Mouse (Mus musculus): ENCODE measurements around the gene Dap3. TPM values are rescaled to one million over a fixed set of nuclear protein-coding genes. Genes with fewer than 3 reads are reported as not detected.
A peak's percentile ranks its signal among the peaks of the same experiment; 100 is the strongest.
"Not testable (repeated sequence)": the region's sequence is repeated elsewhere in the genome, so short reads cannot be mapped to it uniquely, and the experiment has no call there.

The Dap3 gene
- 145 and 167 TPM in 2 replicates for polyA plus RNA-seq (2014; fragmentation: Nextera tagmentation; extraction: Ambion mirVana)

DNA sequence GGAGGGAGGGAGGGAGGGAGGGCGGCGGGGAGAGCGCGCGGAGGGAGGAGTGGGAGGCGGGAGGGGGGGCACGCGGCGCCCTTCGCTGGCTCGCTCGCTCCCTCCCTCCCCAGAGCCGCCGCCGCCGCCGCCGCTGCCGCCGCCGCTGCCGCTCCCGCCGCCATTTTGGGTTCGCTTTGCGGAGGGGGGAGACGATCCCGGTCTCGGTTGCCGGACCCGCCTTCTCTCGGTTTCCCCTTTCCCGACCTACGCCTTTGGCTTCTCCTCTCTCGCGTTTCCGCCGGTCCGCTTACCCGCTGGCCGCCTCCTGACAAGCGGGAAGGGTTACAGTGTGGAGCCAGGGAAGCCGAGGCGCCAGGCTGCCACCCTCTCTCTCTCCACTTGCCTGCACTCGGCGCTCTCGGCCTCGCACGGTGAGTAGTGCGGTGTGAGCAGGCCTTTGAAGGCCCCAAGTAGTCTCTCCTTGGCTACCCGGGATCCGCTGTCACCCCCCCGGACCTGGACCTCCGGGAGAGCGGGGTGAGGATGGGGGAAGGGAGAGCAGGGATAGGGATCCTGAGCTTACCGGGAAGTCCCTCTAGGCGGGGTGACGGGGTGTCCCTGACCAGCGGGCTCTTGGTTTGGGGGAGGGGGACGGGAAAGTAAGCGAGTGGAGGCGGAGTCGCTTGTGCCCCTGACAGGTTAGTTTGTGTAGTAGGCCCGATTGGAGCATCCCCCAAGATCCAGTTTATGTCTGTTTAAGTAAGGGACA is at the start of gene Dap3, which contains the start of gene Ash1l:
TSS of gene Dap3 (minus strand) at position 606 of the 751 bp plus-strand sequence.
TSS of gene Ash1l (plus strand) at position 47 of the 751 bp plus-strand sequence.
- WGBS = under 1% methylated on average over 24 of the region's 64 CpGs
- Histone ChIP-seq H3K4me3 (ENCODE audit: low read depth, low read length) (peak within 1 kb of the TSS; percentile 93), H3K36me3 (ENCODE audit: control insufficient read depth, insufficient read depth, low read length) (no peaks in the 10 kb centered on the region), H3K9ac (ENCODE audit: low read depth, low read length) (peak within 1 kb of the TSS; percentile 97), H3K27ac (ENCODE audit: low read depth, low read length) (peak within 1 kb of the TSS; percentile 99), H3K4me2 (replicated peaks; ENCODE audit: low read depth, low read length) (peak within 1 kb of the TSS; percentile 43), H3K9me3 (ENCODE audit: control insufficient read depth, low read length) (no peaks in the 10 kb centered on the region), H3K4me1 (replicated peaks; ENCODE audit: control insufficient read depth, insufficient read depth, low read length) (0 out of 2 replicates have a peak, but pooled peaks cover 2% of the 10 kb centered on the region), H3K27me3 (ENCODE audit: control insufficient read depth, insufficient read depth, low read length) (no peaks in the 10 kb centered on the region)
- DNase-seq (ENCODE audit: low spot score) = peak; percentile 83
- ATAC-seq (ENCODE audit: low FRiP score) = peak; percentile 79

DNA sequence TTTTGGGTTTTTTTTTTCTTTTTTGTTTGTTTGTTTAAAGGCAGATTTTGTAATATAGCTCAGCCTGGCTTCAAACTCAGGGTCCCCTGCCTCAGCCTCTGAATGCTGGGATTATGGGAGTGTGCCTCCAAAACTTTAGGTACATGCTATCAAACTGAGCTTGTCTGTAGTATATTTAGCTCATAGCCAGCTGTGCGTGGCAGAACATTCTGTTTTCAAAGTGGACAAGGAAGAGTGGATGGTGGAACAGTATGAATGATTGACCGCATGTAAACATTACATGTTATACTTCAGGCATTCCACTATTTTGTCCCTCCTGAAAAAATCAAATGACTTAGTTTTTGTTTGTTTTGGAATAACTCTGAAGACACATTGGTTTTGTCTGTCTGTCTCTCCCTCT is 41.8 kb upstream of the Dap3 start:
- ATAC-seq (ENCODE audit: low FRiP score) (no peak), DNase-seq (ENCODE audit: low spot score) (no peak)
- Histone ChIP-seq H3K4me3 (ENCODE audit: low read depth, low read length) (no peak overlapping the region), H3K4me2 (replicated peaks; ENCODE audit: low read depth, low read length) (no peak overlapping the region), H3K9me3 (ENCODE audit: control insufficient read depth, low read length) (no peaks in the 10 kb centered on the region), H3K27me3 (ENCODE audit: control insufficient read depth, insufficient read depth, low read length) (no peaks in the 10 kb centered on the region), H3K36me3 (ENCODE audit: control insufficient read depth, insufficient read depth, low read length) (no peaks in the 10 kb centered on the region), H3K27ac (ENCODE audit: low read depth, low read length) (no peak overlapping the region), H3K9ac (ENCODE audit: low read depth, low read length) (no peak overlapping the region), H3K4me1 (replicated peaks; ENCODE audit: control insufficient read depth, insufficient read depth, low read length) (no peaks in the 10 kb centered on the region)
- WGBS = 92% methylated on average over 2 of the region's 2 CpGs

DNA sequence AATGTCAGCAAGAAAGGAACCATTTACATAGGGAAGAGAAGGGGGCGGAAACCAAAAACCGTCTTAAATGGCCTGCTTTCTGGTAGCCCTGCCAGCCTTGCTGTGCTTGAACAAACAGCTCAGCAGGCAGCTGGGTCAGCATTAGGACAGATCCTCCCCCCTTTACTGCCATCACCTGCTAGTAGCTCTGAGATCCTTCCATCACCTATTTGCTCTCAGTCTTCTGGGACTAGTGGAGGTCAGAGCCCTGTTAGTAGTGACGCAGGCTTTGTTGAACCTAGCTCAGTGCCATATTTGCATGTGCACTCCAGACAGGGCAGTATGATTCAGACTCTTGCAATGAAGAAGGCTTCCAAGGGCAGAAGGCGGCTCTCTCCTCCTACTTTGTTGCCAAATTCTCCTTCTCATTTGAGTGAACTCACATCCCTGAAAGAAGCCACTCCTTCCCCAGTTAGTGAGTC is 33.0 kb upstream of the Dap3 start:
- Histone ChIP-seq H3K27me3 (ENCODE audit: control insufficient read depth, insufficient read depth, low read length) (no peaks in the 10 kb centered on the region), H3K4me1 (replicated peaks; ENCODE audit: control insufficient read depth, insufficient read depth, low read length) (no peaks in the 10 kb centered on the region), H3K36me3 (ENCODE audit: control insufficient read depth, insufficient read depth, low read length) (peaks cover 2% of the 10 kb centered on the region; the same call in 1 of the 2 replicates), H3K4me3 (ENCODE audit: low read depth, low read length) (no peak overlapping the region), H3K4me2 (replicated peaks; ENCODE audit: low read depth, low read length) (no peak overlapping the region), H3K9me3 (ENCODE audit: control insufficient read depth, low read length) (no peaks in the 10 kb centered on the region), H3K9ac (ENCODE audit: low read depth, low read length) (no peak overlapping the region), H3K27ac (ENCODE audit: low read depth, low read length) (no peak overlapping the region)
- 43% methylated on average over 4 of the region's 4 CpGs for WGBS
- ATAC-seq (ENCODE audit: low FRiP score) (no peak), DNase-seq (ENCODE audit: low spot score) (no peak)

DNA sequence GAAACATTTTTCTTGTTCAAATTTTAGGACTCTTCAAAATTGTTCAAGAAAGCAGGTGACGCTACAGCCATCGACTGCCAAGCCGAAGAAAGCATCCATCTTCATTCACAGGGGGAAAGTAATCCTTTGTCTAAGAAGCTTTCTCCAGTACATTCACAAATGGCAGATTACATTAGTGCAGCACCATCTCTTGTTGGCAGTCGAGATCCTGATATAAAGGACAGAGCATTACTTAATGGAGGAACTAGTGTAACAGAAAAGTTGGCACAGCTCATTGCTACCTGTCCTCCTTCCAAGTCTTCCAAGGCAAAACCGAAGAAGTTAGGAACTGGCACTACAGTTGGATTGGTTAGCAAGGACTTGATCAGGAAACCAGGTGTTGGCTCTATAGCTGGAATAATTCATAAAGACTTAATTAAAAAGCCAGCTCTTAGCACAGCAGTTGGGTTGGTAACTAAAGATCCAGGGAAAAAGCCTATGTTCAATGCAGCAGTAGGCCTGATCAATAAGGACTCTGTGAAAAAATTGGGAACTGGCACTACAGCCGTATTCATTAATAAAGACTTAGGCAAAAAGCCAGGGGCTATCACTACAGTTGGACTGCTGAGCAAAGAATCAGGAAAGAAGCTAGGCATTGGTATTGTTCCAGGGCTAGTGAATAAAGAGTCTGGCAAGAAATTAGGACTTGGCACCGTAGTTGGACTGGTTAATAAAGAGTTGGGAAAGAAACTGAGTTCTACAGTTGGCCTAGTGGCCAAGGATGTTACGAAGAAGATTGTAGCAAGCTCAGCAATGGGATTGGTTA is 30.4 kb upstream of the Dap3 start:
- Histone ChIP-seq H3K9ac (ENCODE audit: low read depth, low read length) (no peak overlapping the region), H3K4me2 (replicated peaks; ENCODE audit: low read depth, low read length) (no peak overlapping the region), H3K9me3 (ENCODE audit: control insufficient read depth, low read length) (no peaks in the 10 kb centered on the region), H3K27me3 (ENCODE audit: control insufficient read depth, insufficient read depth, low read length) (no peaks in the 10 kb centered on the region), H3K27ac (ENCODE audit: low read depth, low read length) (no peak overlapping the region), H3K4me1 (replicated peaks; ENCODE audit: control insufficient read depth, insufficient read depth, low read length) (no peaks in the 10 kb centered on the region), H3K4me3 (ENCODE audit: low read depth, low read length) (no peak overlapping the region), H3K36me3 (ENCODE audit: control insufficient read depth, insufficient read depth, low read length) (peaks cover 2% of the 10 kb centered on the region; the same call in 1 of the 2 replicates)
- DNase-seq (ENCODE audit: low spot score) = no peak
- ATAC-seq (ENCODE audit: low FRiP score) = no peak
- WGBS = 94% methylated on average over 8 of the region's 8 CpGs

DNA sequence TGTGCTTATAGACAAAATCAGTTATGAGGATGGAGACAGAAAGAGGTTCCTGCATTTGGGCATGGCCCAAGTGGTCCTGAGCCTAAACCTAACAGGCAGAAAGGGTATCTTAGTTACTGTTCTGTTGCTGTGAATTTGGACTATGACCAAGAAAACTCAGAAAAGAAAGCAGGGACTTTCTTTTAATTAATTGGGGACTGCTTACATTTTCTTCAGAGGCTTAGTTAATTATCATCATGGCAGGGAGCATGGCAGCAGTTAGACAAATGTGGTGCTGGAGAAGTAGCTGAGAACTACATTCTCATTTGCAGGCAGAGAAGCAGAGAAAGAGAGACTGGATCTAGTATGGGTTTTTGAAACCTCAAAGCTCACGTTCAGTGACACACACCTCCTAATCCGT is 24.0 kb upstream of the Dap3 start:
- no peak overlapping the region for H3K9ac ChIP-seq (ENCODE audit: low read depth, low read length)

DNA sequence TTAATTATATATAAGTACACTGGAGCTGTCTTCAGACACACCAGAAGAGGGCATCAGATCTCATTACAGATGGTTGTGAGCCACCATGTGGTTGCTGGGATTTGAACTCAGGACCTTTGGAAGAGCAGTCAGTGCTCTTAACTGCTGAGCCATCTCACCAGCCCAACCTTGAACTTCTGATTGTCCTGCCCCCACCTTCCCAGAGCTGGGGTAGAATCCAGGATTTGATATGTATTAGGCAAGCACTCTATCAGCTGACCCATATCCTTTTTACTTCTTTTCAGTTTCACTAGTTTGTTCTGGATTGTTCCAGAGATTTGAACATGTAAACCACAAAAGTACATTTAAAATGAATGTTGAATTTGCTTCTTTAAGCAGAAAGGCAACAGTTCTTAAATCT is 12.2 kb upstream of the Dap3 start:
- not testable (repeated sequence) for DNase-seq (ENCODE audit: low spot score); H3K27ac ChIP-seq (ENCODE audit: low read depth, low read length); H3K4me3 ChIP-seq (ENCODE audit: low read depth, low read length); H3K4me1 ChIP-seq (replicated peaks; ENCODE audit: control insufficient read depth, insufficient read depth, low read length); H3K4me2 ChIP-seq (replicated peaks; ENCODE audit: low read depth, low read length); H3K9me3 ChIP-seq (ENCODE audit: control insufficient read depth, low read length); H3K36me3 ChIP-seq (ENCODE audit: control insufficient read depth, insufficient read depth, low read length); H3K27me3 ChIP-seq (ENCODE audit: control insufficient read depth, insufficient read depth, low read length); H3K9ac ChIP-seq (ENCODE audit: low read depth, low read length); ATAC-seq (ENCODE audit: low FRiP score)

More for the DNA sequence above, 24.0 kb upstream of the Dap3 start:
- Histone ChIP-seq H3K4me2 (replicated peaks; ENCODE audit: low read depth, low read length) (no peak overlapping the region), H3K4me1 (replicated peaks; ENCODE audit: control insufficient read depth, insufficient read depth, low read length) (no peaks in the 10 kb centered on the region), H3K36me3 (ENCODE audit: control insufficient read depth, insufficient read depth, low read length) (no peaks in the 10 kb centered on the region), H3K9me3 (ENCODE audit: control insufficient read depth, low read length) (no peaks in the 10 kb centered on the region), H3K27me3 (ENCODE audit: control insufficient read depth, insufficient read depth, low read length) (no peaks in the 10 kb centered on the region), H3K27ac (ENCODE audit: low read depth, low read length) (no peak overlapping the region), H3K4me3 (ENCODE audit: low read depth, low read length) (no peak overlapping the region)
- DNase-seq (ENCODE audit: low spot score) (no peak), ATAC-seq (ENCODE audit: low FRiP score) (no peak)
- WGBS = 95% methylated on average over 2 of the region's 2 CpGs

DNA sequence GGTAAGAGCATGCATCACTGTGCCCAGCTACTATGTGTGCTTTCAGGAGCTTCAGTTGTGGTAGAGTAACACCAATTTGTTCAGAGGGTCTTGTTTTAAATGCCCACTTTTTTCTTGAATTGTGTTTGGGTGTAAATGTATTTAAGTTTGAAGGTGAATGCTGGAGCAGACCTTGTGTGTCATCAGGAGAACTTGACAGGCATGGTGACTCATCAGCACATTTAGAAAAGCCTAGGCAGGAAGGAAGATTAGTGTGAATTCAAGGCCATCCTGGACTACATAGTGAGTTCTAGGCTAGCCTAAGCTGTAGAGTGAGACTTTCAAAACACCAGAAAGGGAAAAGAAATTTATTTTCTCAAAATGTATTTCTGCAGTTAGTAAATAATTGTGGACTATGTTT is 2.8 kb upstream of the Dap3 start:
- Histone ChIP-seq H3K4me2 (replicated peaks; ENCODE audit: low read depth, low read length) (no peak overlapping the region), H3K9ac (ENCODE audit: low read depth, low read length) (no peak overlapping the region), H3K4me1 (replicated peaks; ENCODE audit: control insufficient read depth, insufficient read depth, low read length) (0 out of 2 replicates have a peak, but pooled peaks cover 2% of the 10 kb centered on the region), H3K27me3 (ENCODE audit: control insufficient read depth, insufficient read depth, low read length) (no peaks in the 10 kb centered on the region), H3K36me3 (ENCODE audit: control insufficient read depth, insufficient read depth, low read length) (no peaks in the 10 kb centered on the region), H3K4me3 (ENCODE audit: low read depth, low read length) (no peak overlapping the region), H3K9me3 (ENCODE audit: control insufficient read depth, low read length) (no peaks in the 10 kb centered on the region), H3K27ac (ENCODE audit: low read depth, low read length) (no peak overlapping the region)
- ATAC-seq (ENCODE audit: low FRiP score) = no peak
- no peak for DNase-seq (ENCODE audit: low spot score)

DNA sequence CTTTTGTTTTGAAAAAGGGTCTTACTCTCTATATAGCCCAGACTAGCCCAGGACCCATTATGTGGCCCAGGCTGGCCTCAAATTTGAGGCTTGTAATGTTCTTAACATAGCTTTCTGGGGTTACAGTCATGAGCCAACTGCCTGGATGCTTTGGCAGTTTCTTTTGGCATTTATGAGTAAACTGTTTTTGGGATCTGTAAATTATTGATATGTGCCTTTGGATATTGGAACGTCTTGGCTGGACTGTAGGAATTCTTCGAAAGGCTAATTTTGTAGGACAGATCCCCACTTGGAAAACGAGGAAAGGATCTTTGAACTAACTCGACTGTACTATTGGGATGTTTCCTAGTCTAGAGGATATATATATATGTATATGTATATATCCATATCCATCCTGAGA is 2.3 kb upstream of the Dap3 start:
- Histone ChIP-seq H3K36me3 (ENCODE audit: control insufficient read depth, insufficient read depth, low read length) (no peaks in the 10 kb centered on the region), H3K4me2 (replicated peaks; ENCODE audit: low read depth, low read length) (no peak overlapping the region), H3K27me3 (ENCODE audit: control insufficient read depth, insufficient read depth, low read length) (no peaks in the 10 kb centered on the region), H3K4me3 (ENCODE audit: low read depth, low read length) (no peak overlapping the region), H3K27ac (ENCODE audit: low read depth, low read length) (no peak overlapping the region), H3K9me3 (ENCODE audit: control insufficient read depth, low read length) (no peaks in the 10 kb centered on the region), H3K4me1 (replicated peaks; ENCODE audit: control insufficient read depth, insufficient read depth, low read length) (0 out of 2 replicates have a peak, but pooled peaks cover 2% of the 10 kb centered on the region), H3K9ac (ENCODE audit: low read depth, low read length) (no peak overlapping the region)
- DNase-seq (ENCODE audit: low spot score) = no peak
- no peak for ATAC-seq (ENCODE audit: low FRiP score)
- WGBS = 91% methylated on average over 4 of the region's 4 CpGs

Data from hindbrain, embryonic 11.5 days (tissue).